Mouse (Mus musculus): ENCODE measurements around the gene Gm11037. TPM values are rescaled to one million over a fixed set of nuclear protein-coding genes. Genes with fewer than 3 reads are reported as not detected.
"Not testable (repeated sequence)": the region's sequence is repeated elsewhere in the genome, so short reads cannot be mapped to it uniquely, and the experiment has no call there.

Gene Gm11037
- polyA plus RNA-seq (2015; fragmentation: Nextera tagmentation; extraction: Ambion mirVana) = not detected in 2 replicates

DNA sequence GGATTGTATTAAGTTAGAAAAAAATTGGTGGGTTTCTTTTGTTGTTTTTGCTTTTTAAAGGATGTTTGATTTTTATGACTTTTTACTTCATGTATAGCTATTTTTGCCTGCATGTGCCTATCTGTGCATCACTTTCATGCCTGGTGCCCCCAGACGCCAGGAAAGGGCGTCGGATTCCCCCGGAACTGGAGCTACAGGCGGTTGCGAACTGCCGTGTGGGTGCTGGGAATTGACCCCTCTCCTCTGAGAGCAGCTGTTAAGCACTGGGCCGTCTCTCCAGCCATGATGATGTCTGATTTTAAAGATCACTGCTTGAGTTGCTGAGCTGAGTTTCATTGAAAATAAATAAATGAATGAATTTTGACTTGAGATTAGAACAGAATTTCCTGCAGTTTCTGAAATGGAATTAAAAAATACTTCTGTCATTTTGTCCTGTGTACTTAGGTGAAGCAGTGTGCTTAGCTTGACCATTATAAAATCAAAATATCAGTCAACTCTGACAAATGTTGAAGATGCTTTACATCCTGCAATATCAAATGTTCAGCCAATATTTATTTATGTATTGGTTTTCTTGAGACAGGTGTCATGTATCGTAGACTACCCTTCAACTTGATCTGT is at the start of gene Gm11037:
TSS of gene Gm11037 (plus strand) at position 568 of the 618 bp plus-strand sequence.
- DNase-seq (ENCODE audit: low spot score) = no peak

DNA sequence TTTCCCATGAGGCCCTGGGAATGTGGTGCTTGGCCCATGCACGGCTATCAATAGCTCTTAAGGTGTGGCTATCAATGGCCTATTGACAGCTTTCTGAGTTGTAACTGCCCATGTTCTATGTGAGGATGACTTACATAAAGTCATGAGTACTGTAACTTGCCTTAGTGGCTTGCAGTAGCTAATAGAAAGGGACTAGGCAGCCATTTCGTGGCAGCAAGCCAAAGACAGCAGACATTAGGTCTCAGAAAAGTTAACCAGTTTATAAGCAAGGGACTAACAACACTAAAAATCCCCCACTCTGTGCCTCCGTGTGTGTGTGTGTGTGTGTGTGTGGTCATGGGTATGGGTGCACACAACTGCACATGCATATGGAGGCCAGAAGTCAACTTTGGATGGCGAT is 49.1 kb upstream of the Gm11037 start:
- no peak for DNase-seq (ENCODE audit: low spot score)

DNA sequence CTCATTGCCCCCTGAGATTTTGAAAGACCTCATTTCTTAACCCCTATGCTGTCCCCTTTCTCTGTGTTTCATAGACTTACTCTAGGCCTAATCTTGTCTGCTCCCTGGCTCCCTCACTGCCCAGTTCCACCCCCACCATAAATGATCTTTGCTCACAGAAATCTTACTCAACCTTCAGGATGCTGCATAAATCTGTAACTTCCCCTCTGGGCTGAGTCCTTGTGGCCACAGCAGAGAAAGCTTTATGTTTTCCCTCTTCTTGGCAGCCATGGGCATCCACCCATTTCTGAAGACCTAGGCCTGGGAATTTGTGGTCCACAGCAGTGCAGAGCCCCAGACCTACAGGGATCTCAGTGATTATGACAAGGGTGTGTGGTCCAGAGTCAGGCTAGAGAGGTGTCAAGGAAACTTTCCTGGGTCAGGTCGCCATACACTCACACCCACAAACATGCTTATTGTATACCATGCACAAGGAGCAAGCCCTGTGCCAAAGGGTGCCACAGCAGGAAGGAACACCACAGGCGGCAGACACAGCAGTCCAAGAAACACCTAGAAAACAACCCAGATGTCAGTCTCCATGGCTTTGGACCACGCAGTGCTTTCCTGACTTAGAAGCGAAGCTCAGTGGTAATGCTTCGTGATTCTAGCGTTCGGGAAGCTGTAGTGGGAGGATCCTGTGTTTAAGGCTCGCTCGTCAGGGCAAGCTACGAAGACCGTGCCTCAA is 46.5 kb upstream of the Gm11037 start, which contains the start of gene Siglec1:
TSS of gene Siglec1 (minus strand) at position 99 of the 724 bp plus-strand sequence.
- no peak for DNase-seq (ENCODE audit: low spot score)

DNA sequence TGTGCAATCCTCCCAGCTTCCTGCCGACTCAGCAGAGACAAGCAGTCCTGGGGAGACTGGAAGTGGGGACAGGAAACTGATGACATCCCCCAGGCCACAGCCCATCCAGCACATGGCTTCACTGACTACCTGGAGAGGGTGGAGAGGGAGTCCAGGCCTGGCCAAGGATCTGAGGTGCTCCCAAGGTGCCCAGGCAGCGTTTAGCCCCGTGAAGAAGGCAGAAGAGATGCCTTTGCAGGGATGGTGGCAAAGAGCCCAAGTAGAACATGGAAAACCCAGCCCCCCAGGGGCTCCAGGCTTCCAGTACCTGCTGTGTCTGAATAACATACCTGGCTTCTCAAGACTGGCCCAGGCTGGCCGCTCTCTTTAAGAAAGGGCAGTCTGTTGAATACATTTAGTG is 44.7 kb upstream of the Gm11037 start:
- no peak for DNase-seq (ENCODE audit: low spot score)

DNA sequence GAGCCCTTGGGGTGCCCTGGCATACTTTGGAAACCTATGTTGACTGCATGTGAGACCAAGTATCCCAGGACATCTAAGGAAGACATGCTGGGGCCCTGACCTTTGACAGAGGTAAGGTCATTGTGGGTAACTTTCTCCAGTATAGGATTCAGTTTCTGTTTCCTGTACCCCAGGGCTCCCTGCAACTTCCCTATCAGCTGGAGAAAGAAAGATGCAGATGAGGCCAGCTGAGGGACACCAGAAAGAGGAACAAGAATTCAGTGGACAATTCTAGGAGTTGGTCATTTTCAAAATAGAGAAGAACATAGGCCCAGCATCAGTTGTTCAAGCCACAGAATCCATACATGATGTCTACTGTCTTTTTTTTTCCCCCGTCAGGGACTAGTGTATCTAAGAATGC is 43.7 kb upstream of the Gm11037 start:
- no peak for DNase-seq (ENCODE audit: low spot score)

DNA sequence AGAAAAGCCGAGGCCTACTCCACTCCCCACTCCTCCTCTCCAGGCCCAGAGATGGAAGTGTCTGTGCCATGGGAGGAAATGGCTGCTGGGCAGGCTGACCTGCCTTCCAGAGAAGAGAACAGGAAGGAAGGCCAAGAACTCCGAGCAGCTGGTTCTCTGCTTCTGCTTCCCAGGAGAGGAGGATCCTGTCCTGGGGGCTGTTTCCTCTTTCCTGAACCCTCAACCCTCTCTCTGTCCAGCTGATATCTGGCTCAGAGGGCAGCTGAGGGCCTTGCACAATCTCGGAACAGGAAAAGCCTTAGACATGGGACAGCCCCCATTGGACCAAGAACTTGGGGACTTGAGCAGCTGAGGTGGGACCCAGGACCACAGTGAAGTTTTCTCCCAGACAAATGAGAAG is 42.4 kb upstream of the Gm11037 start:
- no peak for DNase-seq (ENCODE audit: low spot score)

DNA sequence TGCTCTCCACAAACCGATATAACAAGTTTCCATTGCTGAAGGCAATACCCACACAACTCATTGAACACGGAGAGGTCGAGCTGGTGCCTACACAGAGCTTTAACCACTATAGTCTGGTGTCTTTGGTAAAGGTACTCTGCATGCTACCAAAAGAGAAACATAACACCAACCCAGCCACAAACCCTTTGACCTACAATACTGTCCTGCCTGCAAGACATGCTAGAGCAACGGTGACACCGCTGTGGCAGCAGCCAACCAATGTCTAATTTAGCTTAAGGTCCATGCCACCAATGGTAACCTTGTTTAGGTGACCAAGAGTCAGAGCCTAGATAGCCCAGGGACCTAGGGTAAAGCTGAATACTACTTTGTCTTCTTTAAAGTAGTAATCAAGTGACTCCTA is 39.7 kb upstream of the Gm11037 start:
- DNase-seq (ENCODE audit: low spot score) = no peak

DNA sequence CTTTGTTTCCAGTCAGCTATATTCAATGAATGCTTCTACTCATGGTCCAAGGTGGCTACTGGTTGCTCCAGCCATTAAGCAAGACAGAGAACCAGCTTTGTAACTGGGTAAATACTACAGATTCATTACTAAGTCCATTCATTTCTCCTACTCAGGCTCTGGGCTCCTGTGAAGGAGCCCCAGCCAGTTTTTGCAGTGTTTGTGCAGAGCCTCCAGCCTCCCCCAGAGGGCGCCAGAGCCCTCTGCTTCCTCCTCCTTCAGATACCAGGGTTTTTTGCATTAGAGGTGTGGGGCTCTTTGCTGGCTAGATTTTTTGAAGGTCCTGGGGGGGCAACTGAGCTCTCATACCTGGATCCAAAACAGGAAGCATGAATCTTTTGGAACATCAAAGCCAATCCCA is 38.5 kb upstream of the Gm11037 start:
- peak; percentile 71 for DNase-seq (ENCODE audit: low spot score)

DNA sequence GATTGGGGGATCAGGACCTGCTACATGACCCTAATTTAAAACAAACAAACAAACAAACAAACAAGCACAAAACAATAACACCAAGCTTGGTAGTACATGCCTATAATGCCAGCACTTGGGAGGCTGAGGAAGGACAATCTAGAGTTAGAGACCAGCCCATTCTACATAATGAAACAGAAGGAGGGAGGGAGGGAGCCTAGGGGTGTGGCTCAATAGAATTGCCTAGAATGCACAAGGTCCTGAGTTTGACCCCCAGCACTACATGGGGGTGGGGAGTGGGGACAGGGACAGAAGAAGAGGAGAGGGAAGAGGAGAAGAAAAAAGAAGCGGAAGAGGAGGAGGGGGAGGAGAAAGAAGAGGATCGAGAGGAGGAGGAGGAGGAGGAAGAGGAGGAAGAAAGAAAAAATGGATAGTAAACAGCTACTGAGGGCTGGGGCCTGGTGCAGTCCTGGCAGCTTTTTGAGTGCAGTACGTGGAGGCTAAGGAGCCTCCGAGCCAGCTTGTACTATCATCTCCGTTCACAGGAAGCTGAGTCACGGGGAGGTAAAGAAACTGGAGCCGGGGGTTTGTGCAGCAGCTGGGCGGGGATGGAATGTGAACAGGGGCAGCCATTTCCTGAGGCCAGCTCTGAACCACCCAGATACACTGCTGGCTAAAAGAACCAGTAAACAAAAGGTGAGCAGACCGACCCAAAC is 37.0 kb upstream of the Gm11037 start:
- peak; percentile 41 for DNase-seq (ENCODE audit: low spot score)

DNA sequence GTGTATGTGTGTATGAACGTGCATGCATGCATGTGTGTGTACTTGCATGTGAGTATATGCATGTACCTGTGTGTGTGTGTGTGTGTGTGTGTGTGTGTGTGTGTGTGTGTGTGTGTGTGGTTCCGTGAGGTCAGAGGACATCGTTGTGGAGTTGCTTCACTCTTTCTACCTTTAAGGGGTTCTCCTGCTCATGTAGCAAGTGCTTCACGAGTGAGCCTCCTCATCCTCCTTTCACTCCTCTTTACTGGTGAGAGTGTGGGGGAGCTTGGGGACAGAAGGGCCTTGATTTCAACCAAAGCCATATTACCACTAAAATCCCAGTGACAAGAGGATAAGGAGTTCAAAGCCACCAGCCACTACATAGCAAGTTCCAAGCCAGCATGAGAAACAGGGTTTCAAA is 36.2 kb upstream of the Gm11037 start:
- no peak for DNase-seq (ENCODE audit: low spot score)

DNA sequence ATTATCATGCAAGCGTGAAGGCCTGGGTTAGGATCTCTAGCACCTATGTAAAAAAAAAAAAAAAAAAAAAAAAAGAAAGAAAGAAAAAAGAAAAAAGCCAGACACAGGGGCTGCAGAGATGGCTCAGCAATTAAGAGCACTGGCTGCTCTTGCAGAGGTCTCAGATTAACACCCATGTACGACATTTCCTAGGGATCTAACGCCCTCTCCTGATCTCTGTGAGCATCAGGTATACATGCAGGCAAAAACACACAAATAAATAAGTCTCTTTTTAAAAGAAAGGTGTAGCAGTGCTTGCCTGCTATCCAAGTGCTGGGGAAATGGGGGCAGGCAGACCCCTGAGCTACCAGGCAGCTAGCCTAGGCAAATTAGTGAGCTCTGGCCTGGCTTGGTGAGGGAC is 31.8 kb upstream of the Gm11037 start:
- no peak for DNase-seq (ENCODE audit: low spot score)

DNA sequence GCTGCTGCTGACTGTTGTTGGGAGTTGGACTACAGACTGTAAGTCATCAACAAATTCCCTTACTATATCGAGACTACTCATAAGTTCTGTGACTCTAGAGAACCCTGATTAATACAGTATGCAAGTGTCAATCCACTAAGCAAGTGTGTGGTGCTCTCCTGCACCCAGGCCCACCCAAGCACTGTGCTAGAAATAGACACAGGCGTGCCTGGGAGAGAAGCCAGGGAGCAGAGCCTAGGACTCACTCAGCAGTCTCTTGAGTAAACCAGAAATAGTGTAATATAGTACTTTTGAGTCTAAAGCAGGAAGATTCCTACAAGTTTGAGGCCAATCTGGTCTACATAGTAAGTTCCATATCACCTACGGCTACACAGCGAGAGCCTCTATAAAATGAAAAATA is 29.3 kb upstream of the Gm11037 start:
- no peak for DNase-seq (ENCODE audit: low spot score)

DNA sequence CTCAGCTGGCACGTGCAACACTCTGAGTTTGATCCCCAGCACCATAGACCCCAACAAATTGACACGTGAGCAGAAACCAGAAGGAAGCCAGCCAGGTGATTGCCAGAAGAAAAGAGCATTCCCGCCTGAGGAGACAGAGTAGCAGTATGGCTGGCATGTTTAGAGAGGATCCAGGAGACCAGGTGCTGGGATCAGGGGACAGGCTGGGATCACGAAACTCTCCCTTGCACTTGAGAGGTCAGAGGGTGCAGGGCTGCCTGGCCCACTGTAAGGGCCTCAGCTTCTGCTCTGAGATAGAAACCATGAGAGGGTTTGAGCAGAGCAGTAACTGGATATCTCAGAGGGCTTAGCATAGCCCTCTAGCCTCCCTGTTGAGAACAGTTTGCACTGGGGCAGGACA is 28.2 kb upstream of the Gm11037 start:
- not testable (repeated sequence) for DNase-seq (ENCODE audit: low spot score)

DNA sequence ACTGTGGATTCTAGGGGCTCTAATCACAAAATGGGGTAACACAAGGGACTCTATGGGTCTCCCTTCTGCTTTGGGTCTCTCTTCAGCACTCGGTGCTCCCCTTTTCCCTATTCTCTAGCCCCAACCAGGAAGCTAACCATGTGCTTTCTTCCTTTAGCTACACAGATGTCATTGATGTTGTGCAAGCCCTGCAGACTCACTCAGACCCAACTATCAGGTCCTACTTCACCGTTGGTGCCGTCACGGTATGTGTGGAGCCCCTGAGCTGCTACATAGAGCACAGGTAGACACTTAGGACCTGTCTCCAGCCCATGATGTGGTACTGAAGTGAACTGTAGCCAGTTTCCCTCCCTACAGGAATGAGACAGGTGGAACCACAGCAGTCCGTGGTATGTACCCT is 27.3 kb upstream of the Gm11037 start:
- no peak for DNase-seq (ENCODE audit: low spot score)

DNA sequence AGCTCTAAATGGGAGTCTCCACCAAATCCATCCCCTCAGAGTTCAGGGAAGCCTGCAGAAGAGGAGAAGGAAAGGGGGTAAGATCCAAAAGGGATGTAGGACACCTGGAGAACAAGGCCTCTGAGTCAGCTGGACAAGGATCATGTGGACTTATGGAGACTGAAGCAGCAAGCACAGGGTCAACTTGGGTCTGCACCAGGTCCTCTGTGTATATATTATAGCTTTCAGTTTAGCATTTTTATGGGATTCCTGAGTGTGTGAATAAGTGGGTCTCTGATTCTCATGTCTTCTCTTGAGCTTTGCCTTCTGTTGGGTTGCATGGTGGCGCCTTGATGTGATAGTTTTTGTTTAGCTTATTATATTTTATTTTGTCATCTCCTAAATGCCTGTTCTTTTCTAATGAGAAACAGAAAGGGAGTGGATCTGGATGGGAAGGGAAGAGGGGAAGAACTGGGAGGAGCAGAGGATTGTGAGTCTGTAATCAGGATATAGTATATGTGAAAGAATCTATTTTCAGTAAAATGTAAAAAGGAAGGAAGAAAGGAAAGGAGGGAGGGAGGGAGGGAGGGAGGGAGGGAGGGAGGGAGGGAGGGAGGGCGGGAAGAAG is 14.2 kb upstream of the Gm11037 start:
- no peak for DNase-seq (ENCODE audit: low spot score)

DNA sequence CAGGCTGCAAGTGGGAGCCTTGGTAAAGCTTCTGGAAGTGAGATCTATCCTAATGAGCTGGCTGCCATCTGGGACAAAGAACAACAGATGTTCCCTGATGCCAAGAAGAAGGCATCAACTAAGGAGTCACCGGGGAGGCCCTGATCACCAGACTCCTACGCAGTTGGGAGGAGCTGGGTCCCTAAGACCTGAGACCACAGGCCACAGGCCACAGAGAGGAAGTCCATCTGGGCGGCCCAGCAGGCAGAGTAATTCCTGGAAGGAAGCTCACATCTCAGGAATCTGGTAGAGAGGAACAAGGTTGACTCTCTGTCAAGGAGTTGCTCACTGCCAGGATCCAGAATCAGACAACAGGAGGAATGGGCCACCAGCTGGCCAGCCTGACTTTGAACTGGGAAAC is 9.1 kb upstream of the Gm11037 start:
- no peak for DNase-seq (ENCODE audit: low spot score)

DNA sequence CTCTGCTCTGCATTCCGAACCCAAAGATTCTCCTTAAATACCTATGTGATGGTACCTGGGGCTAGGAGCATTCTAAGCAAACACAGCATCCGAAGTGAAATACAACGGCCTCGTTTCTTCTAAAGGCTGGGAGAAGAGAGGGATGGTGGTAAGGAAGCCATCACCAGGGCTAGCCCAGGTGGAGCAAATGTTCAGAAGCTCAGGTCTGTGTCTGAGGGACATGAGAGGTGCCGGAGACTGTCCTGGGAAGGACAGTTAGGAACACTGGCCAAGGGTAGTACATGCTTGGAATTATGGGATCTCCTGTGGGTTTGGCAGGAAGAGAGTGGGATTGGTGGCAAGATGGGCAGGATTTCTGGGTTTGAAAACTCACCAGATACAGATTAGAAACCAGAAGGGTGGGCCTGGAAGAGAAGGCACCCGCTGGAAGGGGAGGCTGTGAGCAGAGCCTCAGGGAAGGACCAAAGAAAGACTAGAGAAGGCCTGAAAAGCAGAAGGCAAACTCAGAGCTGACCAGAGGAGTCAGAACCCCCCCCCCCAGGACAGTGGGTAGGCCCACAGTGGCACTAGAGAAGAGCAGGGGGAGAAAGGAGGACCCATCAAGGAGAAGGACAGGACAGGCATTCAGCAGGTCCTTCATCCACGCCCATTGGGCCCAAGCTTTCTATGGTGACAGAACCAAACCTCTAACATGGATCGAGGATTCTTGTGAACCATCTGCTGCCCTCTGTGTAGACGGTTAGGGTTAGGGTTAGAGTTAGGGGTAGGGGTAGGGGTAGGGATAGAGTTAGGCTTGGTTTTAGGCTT is 7.9 kb upstream of the Gm11037 start:
- DNase-seq (ENCODE audit: low spot score) = no peak

DNA sequence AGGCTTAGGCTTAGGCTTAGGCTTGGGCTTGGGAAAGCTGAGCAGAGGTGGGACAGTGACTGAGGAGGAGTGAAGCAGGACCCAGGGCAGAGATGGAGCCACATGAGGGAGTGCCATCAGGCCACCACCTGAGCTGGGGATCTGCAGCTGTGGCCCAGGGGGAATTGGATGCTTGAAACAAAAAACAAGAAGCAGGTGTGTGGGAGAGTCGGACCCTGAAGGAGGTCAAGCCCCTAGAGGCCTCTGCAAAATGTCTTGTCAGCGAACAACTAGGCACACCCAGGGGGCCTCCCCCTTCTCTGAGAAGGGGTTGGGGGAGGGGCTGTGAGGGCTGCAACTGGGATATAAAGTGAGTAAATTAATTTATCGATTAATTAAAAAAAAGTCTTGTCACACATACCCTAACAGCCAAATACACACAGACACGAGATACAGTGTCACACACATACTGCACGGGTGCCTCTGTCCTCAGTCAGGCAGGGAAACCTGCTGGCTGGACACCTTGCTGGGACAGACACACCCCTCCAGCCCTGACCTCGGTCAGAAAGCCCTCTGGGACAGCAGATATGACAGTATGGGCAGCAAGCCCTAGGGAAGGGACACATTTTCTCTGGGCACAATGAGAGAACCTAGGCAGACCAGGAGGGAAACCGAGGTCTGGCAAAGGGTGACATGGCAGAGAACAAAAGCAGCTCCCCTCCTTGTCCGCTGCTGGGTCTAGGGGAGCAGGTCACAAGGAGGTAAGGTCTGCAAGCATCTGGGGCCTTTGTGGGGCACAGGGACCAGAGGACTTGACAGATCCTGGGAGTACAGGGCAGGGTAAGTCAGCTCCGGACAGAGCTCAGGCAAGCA is 7.1 kb upstream of the Gm11037 start:
- no peak for DNase-seq (ENCODE audit: low spot score)

DNA sequence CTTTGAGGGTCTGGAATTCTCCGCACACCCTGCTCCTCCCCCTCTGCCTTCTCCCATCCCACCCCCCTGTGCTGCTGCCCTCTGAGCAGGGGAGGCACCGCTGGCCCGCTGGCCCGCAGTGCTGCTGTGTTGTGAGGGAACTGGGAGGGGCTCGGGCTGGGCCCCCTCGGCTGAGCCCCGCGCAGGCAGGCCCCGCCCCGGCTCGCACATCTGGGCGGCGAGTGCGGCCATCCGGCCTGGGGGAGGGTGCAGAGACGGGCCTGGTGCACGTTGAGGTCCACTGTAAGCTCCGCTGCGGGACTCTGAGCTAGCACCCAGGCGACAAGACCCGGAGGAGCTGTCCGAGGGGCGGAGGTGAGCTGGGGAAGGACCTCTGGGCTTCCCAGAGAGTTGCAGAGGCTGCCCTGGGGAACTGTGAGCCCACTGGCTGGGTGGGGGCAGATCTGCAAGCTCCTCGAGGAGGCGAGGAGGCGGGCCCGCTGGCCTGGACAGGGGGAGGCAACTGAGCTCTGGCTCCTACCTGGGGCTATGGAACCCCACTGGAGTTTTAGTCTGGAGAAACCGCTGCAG is 6.1 kb upstream of the Gm11037 start, which contains the start of gene Hspa12b:
TSS of gene Hspa12b (plus strand) at position 120 of the 570 bp plus-strand sequence.
- DNase-seq (ENCODE audit: low spot score) = peak; percentile 42

DNA sequence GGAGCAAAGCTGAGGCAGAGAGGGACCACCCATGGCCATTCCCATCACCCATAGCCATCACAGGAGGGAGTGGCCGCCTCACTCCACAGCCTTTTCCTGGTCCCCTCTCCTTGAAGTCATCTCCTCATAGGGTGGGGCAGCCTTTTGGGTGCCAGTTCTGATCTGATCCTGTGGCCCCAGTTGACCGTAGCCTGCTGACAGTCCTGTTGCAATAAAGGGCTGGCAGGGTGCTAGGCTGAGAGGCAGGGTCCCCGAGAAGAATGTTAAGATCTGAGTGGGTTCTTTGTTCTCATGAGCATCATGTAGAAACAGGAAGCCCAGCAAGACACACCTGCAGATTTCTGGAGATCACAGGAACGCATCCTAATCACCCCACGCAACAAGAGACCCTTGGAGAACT is 5.1 kb upstream of the Gm11037 start:
- peak; percentile 19 for DNase-seq (ENCODE audit: low spot score)

Measured in thymus, postnatal 0 days (tissue).